Comparison of ENCODE assay signal across 16 mouse cellular contexts in genomic region chr12:101910360-101910759, GRCm38 (mm10).
"Had no signal": no experiment of that assay in that cellular context is flagged by ENCODE, and none has a peak within 500 bp of the region (broad histone marks: within the 10 kb centered on the region; RNA-seq: fewer than 3 reads in every experiment).

No protein-coding gene starts in this region.

- H3K4me3 ChIP-seq: neural tube, embryonic 15.5 days; stomach, embryonic 15.5 days had no signal

- DNase-seq: retina, postnatal 1 day; right cerebral cortex, adult 18-20 months; right cerebral cortex, postnatal 14 days; right cerebral cortex, postnatal 25 days; right cerebral cortex, postnatal 4 days; spleen, adult 18-20 months; thymus, adult 18-20 months; thymus, adult 2 months; thymus, postnatal 14 days; thymus, postnatal 25 days; thymus, postnatal 36 days; thymus, postnatal 4 days had no signal

- H3K9me3 ChIP-seq: neural tube, embryonic 13.5 days; neural tube, embryonic 15.5 days; stomach, embryonic 15.5 days had no signal

- H3K9ac ChIP-seq: neural tube, embryonic 13.5 days; neural tube, embryonic 15.5 days; stomach, embryonic 15.5 days had no signal

- H3K4me2 ChIP-seq: neural tube, embryonic 15.5 days had no signal

- H3K27me3 ChIP-seq: neural tube, embryonic 13.5 days; neural tube, embryonic 15.5 days; stomach, embryonic 15.5 days had no signal

- H3K27ac ChIP-seq: neural tube, embryonic 13.5 days; neural tube, embryonic 15.5 days; stomach, embryonic 15.5 days; stomach, postnatal 0 days had no signal
